Mouse (Mus musculus) R1 (cell line): ENCODE results near the gene Glp1r.

Experiments used
- DNase-seq: peaks from one replicate; pipeline ENCODE4 v3.0.0-alpha.2; 2018; ENCODE audit warnings: low read depth, low spot score

Glp1r gene

DNA sequence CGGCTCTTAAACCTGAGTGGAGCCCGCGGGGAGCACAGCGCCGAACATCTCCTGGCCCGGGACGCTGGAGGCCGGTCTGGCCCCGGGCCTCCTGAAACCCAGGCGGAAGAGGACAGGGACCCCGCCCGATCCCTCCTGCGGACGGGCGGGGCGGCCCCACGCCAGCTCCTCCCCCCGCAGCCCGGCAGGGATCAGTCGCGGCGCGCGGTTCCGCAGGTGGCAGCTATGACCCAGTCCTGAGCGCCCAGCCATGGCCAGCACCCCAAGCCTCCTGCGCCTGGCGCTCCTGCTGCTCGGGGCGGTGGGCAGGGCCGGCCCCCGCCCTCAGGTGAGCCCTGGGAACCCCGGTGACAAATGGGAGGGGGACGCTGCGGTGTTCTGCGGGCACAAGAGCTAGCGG, at the start of gene Glp1r:
Gene Glp1r, plus strand, starts transcription at position 191 of the 400 bp plus-strand sequence.
- DNase-seq = peak; percentile 62

DNA sequence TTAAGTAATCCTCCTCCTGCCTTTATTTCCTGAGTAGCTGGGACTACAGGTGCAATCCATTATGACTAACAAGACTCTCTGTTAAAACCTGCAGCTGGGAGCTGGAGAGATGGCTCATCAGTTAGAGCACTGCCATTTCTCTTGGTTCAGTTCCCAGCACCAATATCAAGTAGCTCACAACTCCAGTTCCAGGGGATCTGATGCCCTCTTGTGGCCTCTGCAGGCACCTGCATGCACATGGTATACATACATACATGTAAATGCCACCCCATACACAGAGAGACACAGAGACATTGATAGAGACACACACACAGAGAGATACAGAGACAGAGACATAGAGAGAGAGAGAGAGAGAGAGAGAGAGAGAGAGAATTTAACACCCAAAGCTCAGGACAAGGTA, 49.3 kb upstream of the Glp1r start:
- peak; percentile 86 for DNase-seq

DNA sequence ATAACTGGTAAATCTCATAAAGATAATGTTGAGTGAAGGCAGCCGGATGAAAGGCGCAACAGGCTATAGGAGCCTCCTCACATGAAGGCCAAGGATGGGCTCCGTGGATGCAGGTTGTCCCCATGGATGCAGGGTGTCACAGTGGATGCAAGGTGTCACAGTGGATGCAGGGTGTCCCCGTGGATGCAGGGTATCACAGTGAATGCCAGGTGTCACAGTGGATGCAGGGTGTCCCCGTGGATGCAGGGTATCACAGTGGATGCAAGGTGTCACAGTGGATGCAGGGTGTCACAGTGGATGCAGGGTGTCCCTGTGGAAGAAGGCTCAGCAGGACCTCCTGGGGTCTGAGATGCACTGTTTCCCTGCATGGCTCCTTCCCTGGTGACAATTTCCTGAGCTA, 44.3 kb upstream of the Glp1r start:
- DNase-seq = no peak

GRCm38 (mm10) chr17:30858586-30859259, 42.9 kb upstream of the Glp1r start:
- no peak for DNase-seq

DNA sequence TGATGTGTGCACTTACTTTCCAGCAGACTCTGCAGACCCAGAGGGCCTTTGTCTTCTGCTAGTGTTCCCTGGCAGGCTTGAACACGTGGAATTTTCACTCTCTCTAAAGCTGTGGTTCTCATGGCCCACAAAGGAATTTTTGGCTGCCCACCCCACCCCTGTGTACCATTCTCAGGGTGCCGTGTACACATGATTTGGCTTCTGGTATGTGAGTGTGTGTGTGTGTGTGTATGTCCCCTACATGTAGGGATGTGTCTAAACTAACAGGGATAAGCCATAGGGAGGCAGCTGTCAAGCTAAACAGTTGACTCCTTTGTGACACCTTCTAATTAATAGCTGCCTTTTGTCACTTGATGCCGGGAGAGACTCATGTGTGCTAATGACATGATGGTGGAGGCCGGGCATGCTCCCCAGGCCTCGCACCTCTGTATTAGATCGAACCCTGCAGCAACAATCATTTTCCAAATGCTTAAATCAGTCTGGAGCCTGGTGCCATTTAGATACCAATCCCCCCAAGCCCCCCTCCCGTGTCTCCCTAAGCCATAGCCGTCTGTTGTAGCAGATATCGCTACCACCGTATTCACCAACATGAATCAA, 41.5 kb upstream of the Glp1r start:
- no peak for DNase-seq

DNA sequence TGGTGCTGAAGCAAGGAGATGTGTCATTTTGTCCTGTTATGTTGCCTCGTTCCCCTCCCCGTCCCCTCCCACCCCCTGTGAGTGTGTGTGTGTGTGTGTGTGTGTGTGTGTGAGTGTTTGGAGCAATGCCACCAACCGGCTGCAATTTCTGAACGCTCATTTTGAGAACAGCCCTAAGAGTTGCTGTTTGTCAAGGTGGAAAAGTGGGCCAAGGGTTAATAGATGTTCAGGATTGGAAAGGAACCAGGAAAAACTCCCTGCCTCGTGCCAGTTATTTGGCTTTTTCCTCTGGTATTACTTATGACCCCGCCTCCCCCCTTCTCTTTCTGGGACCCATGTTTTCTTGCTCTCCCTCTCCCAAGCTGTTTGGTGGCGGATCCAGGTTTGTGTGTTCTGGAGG, 41.0 kb upstream of the Glp1r start:
- no peak for DNase-seq

DNA sequence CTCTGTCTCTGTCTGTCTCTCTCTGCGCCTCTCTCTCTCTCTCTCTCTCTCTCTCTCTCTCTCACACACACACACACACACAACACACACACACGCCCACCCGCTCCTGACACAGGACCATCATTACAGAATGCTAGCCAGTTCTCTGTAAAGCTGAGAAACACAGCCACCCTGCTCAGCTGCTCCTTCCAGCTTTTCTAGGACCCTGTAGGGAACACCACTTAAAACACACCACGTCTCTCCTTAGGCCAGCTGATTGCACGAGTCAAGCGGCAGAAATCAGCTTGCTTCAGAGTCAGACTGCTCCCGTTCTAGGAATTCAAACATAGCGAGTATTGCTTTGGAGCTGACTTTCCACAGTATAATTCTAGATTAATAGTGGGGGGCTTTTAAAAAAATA, 35.3 kb upstream of the Glp1r start:
- no peak for DNase-seq

GRCm38 (mm10) chr17:30866966-30867365, 34.7 kb upstream of the Glp1r start:
- no peak for DNase-seq

DNA sequence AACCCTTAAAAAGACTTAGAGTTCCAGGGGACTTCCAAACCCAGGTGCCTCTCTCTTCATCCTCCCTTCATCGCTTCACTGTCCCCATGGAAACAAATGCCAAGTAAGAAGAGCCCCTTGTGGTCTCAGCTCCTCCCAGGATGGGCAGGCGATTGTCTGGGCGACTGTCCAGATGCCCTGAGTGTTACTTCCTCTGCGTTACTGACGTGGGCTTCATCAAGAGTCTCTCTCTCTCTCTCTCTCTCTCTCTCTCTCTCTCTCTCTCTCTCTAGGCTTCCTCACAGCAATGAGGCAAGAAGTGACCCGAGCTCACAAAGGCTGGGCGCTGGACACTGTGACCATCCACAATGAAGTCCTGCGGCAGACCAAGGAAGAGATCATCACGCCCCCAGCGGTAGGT, 30.6 kb upstream of the Glp1r start:
- no peak for DNase-seq

GRCm38 (mm10) chr17:30874276-30874675, 27.3 kb upstream of the Glp1r start:
- DNase-seq = peak; percentile 97

- DNase-seq = no peak
Measured at GRCm38 (mm10) chr17:30877456-30877855, 24.2 kb upstream of the Glp1r start.

GRCm38 (mm10) chr17:30878626-30879025, 23.0 kb upstream of the Glp1r start:
- peak; percentile 96 for DNase-seq

- peak; percentile 82 for DNase-seq
Measured at GRCm38 (mm10) chr17:30880391-30880790, 21.2 kb upstream of the Glp1r start.

DNA sequence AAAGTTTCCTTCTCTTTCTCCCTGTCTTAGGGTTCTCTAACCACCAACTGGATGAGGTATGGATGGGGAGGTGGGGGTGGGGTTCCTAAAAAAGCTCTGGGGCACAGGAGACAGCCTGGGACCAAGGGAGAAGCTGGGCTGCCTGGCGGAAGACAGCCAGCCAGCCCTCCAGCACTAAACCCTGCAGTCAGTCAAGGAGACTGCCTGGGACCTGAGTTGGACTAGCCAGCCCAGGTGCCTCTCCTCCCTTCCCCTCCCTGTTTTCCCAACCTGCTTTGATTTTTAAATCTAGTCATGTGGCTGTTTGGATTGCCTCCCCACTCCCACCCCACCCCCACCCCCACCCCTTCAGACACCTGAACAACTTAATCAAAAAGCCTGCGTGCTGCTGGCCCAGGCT, 20.6 kb upstream of the Glp1r start:
- peak; percentile 48 for DNase-seq

GRCm38 (mm10) chr17:30882206-30882605, 19.4 kb upstream of the Glp1r start:
- peak; percentile 65 for DNase-seq

DNA sequence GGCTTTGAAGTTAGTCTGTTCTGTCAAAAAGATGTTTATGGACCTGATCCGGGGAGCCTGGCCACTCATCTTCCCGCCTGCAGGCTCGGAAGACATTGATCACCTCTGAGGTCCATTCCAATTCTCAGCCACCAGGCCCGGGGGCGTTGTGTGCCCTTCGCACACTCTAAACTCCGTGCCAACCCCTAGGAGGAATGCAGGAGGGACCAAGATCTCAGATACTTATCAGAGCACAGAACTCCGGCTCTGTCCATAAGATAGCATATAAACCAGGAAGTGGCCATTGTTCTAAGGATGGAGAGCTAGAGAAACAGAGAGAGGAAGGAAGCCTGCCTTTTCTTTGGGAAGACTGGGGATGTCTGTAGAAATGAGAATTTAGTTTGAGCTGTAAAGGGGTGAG, 18.1 kb upstream of the Glp1r start:
- no peak for DNase-seq

DNA sequence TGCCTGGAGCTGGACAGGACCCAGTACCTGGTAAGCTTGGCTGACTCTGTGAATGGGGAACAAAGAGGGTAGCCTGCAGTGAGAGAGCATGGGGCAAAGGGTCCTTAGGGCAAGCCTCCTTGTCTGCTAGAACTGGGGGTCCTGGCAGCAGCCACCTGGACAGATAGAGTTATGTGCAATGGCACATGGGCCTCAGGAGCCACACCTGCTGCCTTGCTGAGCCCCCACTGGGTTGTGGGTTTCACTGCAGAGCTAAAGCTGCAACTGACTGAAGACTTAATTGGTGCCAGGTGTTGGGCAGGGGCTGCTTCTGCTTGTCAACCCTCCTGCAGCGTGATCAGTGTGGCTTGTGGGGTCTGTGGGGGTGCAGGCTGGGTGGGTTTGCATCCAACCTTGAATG, 9.5 kb upstream of the Glp1r start:
- no peak for DNase-seq

- DNase-seq = peak; percentile 85
Measured at GRCm38 (mm10) chr17:30892730-30893129, 8.9 kb upstream of the Glp1r start.

- peak; percentile 60 for DNase-seq
Measured at GRCm38 (mm10) chr17:30897075-30897474, 4.5 kb upstream of the Glp1r start.

DNA sequence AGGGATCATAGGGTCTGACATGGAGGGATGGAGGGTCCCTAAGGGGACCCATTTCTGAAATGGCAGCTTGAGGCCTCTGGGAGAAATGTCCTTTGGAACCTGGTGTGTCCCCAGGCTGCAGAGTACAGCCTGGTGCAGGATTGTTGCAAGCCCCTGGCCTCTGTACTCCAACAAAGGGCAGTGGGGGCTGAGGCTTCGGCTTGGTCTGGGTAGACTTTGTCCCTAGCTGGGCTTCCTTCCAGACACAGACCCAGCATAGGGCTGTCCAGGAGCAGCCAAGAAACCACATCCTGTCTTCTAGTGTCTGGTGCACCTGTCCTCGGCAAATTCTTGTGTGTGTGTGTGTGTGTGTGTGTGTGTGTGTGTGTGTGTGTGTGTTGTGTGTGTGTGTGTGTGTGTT, 2.5 kb downstream of the Glp1r start:
- DNase-seq = no peak

DNA sequence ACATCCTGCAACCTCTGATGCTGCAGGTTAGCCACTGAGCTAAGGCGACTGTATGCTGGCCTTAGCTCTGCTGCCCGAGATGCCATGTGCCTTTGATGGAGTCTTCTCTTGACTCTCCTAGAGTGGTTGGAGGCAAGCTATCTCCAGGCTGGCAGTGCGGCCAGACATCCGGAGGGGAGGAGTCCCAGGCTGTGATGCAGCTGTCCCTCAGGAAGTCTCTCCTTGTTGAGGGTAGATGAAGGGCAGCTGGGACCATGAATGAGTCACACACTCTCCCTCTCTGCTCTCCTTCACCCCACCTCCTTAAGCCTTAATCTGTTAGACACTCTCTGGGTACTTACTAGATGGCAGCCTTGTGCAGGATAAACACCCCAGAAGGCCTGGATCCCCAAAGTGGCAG, 6.0 kb downstream of the Glp1r start:
- DNase-seq = no peak

- no peak for DNase-seq
Measured at GRCm38 (mm10) chr17:30910866-30911731, 9.5 kb downstream of the Glp1r start.

- DNase-seq = no peak
Measured at GRCm38 (mm10) chr17:30911732-30912088, 10.1 kb downstream of the Glp1r start.
